Mouse (Mus musculus): ENCODE measurements at regions not wholly inside any gene's neighbourhood (a gene's known extent, or its start where the extent isn't known, plus 50 kb on each side); places are given as distances from the start of the nearest gene placed in this dataset.

GRCm38 (mm10) chr2:28309122-28309521 is 116.3 kb downstream of the Olfm1 start:
- TF ChIP-seq CTCF (conservative IDR thresholded peaks at IDR 0.05; ENCODE audit: low read length), result no peak
- TF ChIP-seq NANOG (IDR thresholded peaks at IDR 0.05; ENCODE audit: borderline replicate concordance, low read length), result no peak
- TF ChIP-seq POU5F1 (IDR thresholded peaks at IDR 0.05; ENCODE audit: borderline replicate concordance, low read length), result no peak

Data from E14TG2a.4 (cell line).